Mouse (Mus musculus) G1E (cell line): Measurements from ENCODE around the gene Lman1l.

ENCODE experiments used
- CTCF ChIP-seq: IDR thresholded peaks from 2 replicates; pipeline ENCODE4 v1.5.1; 2012; ENCODE audit warnings: low read depth, low read length, inconsistent platforms, mixed read lengths
- POLR2AphosphoS5 ChIP-seq: IDR thresholded peaks from 2 replicates; pipeline ENCODE4 v1.6.1; 2012; ENCODE audit warnings: low read depth, low read length, inconsistent platforms; ENCODE audit not compliant: insufficient replicate concordance

- TF ChIP-seq CTCF (no peak), POLR2AphosphoS5 (no peak)
Observed at GRCm38 (mm10) chr9:57568500-57568899, 52.1 kb downstream of the Lman1l start.
